Mouse (Mus musculus) left cerebral cortex, adult 9 months (tissue): ENCODE results near the gene Stat5b.

Source experiments
- DNase-seq, 2 experiments: peaks; one replicate each; pipeline ENCODE4 v3.0.0; 2022; ENCODE audit warnings: low spot score in 2 of 2

Stat5b gene

DNA sequence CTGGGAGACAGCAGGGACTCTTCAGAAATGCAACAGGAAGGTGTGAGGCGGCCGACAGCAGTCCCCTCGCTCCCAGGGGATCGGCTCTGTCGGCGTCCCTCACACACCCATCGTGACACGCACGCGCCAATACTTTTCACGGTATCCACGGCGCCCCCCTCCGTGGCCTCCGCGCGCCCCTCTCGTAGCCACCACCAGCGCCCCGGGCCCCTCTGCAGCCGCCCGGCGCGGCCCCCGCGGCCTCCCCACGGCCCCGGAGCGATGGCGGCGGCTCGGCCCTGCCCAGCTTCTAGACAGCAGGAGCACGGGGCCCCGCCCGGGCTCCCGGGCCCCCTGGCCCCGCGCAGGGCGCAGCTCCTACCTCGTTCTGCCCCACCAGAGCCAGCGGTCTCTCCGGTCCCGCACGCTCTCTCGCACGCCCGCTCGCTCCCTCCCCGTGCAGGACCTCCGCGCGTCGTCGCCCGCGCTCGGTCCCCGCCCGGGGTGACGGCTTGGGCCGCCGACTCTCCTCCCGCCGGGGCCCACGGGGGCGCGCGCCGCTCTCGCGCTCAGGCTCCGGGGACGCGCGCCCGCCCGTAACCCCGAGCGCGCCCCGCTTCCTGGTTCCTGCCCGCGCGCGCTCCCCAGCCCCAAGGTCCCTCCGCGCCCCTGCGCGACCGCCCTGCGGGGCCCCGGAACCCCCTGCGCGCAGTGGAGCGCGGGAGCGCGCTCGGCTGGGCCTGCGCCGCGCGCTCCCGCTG is at the start of gene Stat5b:
TSS of gene Stat5b (minus strand) at position 687 of the 740 bp plus-strand sequence.
- DNase-seq, result peak in 1 of 2 experiments; percentile 42

DNA sequence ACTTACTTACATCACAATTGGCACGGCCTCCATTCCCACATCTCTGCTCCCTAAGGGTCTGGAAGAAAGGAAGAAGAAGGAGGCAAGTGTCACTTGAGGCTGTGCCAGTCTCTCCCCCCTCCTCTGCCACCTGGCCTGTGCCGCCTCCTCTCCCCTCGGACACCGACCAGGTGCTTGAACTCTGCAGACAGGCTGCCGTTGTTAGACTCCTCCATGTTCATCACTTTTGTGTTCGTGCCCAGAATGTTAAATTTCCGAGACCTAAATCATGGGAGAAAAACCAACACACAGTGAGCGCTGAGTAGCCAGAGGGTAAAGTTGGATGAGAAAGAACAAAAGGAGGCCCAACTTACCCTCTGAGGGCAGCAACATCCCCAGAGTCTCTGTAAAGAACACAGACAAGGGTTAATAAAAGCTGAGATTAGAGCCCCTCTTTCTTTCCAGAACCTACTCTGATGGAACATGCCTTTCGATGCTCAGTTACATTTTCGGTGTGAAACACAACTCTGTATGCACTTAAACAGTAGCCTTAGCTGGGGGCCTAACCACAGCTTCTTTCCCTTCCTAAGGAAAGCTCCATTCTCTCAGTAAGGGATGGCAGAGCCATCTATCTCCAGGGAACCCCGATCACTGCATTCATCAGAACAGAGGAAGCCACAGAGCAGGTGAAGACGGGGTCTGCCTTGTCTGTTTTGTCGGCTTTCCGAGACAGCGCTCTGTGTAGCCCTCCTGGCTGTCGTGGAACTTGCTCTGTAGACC is 48.1 kb upstream of the Stat5b start:
- no peak for DNase-seq

DNA sequence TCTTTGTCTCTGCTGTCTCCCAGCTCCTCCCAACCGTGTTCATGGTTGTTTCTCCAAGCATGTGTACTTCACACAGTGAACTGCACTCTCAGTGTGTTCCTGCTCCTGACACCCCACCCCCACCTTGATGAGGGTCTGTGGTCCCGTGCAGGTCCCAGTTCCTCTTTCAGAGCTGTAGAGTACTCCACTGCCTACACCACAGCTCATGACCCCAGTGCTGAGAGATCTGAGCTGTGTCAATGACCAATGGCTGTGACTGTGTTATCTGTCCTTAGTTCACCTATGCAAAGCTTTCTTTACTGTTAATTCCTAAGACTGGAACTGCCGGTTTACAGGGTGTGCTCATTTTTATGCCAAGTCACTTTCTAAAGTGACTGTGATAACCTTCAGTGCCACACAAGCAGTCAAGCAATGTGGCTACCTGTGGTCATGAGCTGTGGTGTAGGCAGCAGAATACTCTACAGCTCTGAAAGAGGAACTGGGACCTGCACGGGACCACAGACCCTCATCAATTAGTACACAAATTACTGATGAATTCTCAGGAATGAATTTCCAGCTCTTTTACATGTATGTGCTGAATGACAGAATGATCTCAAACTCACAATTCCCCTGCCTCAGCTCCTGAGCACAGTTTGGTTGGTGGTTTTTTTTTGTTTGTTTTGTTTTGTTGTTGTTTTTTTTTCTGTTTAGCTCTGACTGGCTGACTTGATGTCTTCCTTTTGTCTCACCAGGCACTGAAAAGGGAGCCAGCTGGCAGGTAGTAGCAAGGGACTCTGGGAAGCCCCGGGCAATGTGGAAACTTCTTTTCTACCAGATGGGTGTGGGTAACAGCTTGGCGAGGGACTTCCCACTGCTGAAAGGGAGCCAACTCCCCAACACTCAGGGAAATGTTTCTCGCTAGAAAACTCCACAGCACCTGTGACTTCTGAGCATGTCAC is 47.0 kb upstream of the Stat5b start:
- peak in 1 of 2 experiments; percentile 63 for DNase-seq

- DNase-seq, result no peak
Measured at GRCm38 (mm10) chr11:100896078-100896477, 45.6 kb upstream of the Stat5b start.

DNA sequence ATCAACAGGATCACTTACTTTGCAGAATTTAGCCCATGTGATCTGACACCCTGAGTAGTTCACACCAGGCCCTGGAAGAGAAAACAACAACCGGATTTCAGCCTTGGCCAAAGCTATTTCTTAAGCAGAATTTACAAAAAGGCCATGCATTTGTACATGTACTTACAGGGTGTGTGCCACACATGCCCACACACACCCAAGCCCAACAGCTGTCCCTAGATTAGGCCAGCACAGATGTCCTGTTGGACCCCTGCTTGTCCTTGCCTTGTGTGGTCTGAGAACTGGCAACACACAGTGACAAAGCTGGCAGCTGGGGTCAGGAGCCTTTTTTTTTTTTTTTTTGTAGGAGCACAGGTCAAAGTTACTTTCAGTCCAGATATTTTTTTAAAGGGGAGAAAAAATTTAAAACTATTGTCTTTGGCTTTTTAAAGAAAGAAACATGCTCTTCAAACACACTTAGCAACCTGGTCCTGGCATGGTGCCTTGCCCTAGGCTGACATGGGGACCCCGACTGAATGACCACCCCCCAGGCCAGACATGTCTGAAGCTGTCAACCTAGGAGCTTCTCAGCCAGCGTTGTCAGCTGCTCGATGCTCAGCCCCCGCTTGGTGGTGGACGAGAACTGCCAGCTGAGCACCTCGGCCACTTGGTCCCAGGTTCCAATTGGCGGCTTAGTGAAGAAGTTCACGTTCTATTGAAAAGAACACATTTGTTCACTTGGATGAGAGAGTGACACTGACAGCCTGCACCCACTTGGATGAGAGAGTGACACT is 43.8 kb upstream of the Stat5b start:
- DNase-seq, result no peak

GRCm38 (mm10) chr11:100893482-100893881 is 43.0 kb upstream of the Stat5b start:
- DNase-seq, result peak; percentile 67 to 92

GRCm38 (mm10) chr11:100892435-100892834 is 41.9 kb upstream of the Stat5b start:
- no peak for DNase-seq

- no peak for DNase-seq
Measured at GRCm38 (mm10) chr11:100891256-100892123, 41.0 kb upstream of the Stat5b start.

DNA sequence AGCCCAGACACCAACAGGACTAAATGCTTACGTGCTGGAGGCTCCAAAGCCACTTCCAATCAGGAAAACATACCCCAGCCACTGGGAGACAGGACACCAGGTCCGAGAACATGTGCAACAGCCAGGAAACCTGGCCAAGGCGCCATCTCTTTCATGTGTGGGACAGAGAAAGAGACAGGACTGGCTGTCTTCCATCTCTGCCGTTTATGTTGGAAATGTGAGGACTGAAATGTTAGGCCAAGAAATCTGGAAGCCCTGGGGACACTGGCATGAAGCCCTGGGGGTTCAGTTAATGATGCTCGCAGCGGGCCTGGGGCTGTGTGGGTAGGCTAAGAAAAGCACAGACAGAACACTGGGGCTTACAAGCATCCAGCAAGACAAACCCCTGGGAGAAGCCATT is 40.0 kb upstream of the Stat5b start:
- DNase-seq, result no peak

GRCm38 (mm10) chr11:100888348-100888820 is 37.9 kb upstream of the Stat5b start:
- no peak for DNase-seq

DNA sequence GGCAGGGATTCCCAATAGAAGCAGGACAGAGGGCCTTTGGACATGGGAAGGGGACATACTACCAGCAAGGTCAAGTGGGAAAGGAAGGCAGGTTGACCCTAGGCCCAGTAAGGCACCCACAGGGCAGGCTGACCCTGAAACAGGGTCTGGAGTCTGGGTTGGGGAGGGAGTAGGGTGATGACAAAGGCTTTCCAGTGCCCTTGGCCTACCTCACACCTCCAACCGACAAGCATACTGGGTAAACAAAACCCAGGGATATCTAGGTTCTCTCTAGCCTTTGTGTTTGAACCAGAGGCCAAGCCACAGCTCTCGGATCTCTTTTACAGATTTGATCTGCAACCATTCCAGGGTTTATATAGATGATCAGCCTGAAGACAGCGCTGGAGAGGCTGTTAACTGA is 37.2 kb upstream of the Stat5b start:
- DNase-seq, result no peak

DNA sequence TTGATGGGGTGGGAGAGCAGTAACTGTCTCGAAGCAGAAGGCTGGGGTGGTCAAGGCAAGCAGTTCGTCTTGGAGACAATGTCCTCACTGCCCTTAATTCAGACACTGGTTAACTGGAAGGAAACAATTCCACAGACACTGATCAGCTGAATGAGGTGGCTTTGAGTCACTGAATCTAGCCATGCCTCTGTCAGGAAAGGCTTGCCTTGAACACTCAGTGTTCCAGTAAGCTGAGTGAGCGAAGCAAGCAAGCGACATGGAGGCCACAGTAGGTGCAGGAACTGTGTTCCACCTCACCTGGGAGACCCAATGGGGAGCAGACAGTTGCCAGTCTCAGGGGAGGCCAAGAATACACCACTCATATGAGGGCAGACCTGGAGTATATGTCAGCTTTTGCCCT is 36.7 kb upstream of the Stat5b start:
- DNase-seq, result no peak

DNA sequence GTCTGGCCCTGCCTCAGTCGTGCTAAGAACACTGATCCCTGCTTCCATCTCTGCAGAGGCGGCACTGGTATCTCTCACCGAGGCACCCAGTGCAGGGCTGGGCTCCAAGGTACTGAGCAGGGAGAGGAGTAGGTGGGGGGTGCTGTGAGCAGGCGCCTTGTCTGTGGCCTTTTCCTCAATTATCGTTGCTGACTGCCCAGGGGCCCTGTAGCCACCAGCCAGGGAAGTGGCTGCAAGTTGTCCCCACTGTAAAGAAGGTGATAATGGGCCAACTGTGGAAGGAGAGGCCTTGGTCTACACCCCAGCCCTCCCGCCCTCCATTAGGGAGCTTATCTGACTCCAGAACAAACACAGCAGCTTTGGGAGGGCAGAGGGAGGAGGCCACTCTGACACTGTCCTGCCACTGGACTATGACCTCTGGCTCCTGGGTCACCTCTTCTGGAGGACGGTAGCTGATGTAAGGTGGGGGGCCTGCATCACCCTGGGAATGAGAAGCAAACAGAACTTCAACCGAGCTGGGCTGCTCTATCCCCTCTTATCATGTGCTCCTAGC is 35.7 kb upstream of the Stat5b start:
- DNase-seq, result no peak

GRCm38 (mm10) chr11:100885472-100885871 is 34.9 kb upstream of the Stat5b start:
- no peak for DNase-seq

GRCm38 (mm10) chr11:100883640-100884039 is 33.1 kb upstream of the Stat5b start:
- no peak for DNase-seq

DNA sequence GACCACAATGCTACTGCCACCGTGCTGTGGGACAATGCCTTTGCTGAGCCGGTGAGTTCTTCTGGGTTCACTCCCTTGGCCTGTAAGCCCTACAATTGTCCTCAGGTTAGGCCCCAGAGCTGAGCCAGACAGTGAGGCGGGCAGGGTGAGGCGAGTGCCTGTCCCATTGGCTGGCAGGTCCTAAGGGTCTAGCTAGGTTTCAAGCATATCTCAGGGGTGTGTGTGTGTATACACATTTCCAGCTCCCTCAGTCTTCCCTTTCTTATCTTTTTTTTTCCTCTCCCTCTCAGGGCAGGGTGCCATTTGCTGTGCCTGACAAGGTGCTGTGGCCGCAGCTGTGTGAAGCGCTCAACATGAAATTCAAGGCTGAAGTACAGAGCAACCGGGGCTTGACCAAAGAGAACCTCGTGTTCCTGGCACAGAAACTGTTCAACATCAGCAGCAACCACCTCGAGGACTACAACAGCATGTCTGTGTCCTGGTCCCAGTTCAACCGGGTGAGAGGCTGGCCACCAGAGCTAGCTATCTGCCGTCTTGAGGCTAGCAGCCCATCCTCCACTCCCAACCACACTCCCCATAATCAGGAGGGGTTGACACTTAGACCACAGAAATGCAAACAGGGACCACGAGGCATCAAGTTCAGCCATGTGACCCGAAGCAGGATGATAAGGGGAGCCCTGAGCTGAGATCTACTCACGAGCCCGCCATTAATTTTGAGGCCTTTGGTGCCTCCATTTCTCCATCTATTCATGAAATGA is 29.0 kb upstream of the Stat5b start:
- no peak for DNase-seq

- no peak for DNase-seq
Measured at GRCm38 (mm10) chr11:100875761-100876160, 25.2 kb upstream of the Stat5b start.

DNA sequence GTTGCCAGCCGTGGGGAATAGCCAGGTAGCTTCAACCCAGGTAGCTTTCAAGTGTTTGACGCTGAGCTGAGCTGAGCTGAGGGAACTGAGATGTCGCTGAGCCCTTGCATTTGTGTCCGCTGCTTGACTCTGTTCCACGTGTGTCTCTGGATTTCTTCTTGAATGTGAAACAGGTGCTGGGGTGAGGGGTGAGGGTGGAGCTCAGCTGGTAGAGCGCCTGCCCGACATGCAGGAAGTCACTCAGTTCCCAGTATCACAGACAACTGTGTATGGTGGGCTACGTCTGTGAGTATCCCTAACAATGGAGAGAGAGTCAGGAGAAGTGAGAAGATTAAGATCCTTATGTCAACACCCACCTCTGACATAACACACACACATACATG is 20.4 kb upstream of the Stat5b start:
- no peak for DNase-seq
